Mouse (Mus musculus) heart, postnatal 0 days (tissue): ENCODE data around the gene Cyb5d1.

ENCODE experiments used
- CTCF ChIP-seq: IDR thresholded peaks from 2 replicates; pipeline ENCODE4 v1.5.1; 2016; ENCODE audit warnings: antibody characterized with exemption, control low read depth, low read depth
- EP300 ChIP-seq: IDR thresholded peaks from 2 replicates; pipeline ENCODE4 v1.6.1; 2016; ENCODE audit warnings: antibody characterized with exemption, low read depth

DNA sequence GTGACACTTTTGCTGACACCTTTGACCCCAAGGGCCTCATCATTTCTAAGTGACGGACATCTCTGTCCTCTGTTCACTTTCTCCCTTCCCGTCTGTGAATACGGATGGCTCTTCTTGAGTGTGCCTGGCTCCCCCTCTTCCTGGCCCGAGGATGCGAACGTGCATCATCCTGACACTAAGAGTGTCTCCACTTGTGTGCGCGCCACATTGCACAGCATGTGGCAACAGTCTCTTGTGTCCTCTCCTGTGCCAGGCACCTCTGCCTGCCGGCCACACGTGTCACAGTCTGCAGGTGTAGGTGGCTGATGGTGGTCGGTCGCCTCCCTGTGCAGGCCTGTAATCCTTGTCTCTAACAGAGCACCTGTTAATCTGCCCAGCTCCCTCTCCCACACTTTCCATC is 23.8 kb downstream of the Cyb5d1 start:
- TF ChIP-seq CTCF (no peak), EP300 (no peak)
